Mouse (Mus musculus) C2C12 (cell line): ENCODE measurements around the gene Rfpl4. TPM values are rescaled to one million over a fixed set of nuclear protein-coding genes. Genes with fewer than 3 reads are reported as not detected.

Source experiments
- H3K27me3 ChIP-seq: one replicate; pipeline ENCODE4 v1.6.1; 2011; ENCODE audit not compliant: control insufficient read depth, insufficient read depth, insufficient read length
- H3K36me3 ChIP-seq: one replicate; pipeline ENCODE4 v1.6.1; 2011; ENCODE audit not compliant: control insufficient read depth, insufficient read depth
- H3K4me3 ChIP-seq: one replicate; pipeline ENCODE4 v1.5.1; 2011; ENCODE audit warnings: mild to moderate bottlenecking, control low read depth; ENCODE audit not compliant: poor library complexity, insufficient read depth, severe bottlenecking
- H3K79me2 ChIP-seq: one replicate; pipeline ENCODE4 v1.6.1; 2011; ENCODE audit not compliant: control insufficient read depth, insufficient read depth
- H3K79me3 ChIP-seq: one replicate; pipeline ENCODE4 v1.6.1; 2011; ENCODE audit warnings: low read depth, control low read depth
- H3ac ChIP-seq: one replicate; pipeline ENCODE3; 2011; ENCODE audit warnings: low read depth; ENCODE audit not compliant: control insufficient read depth, insufficient read length
- CEBPB ChIP-seq: IDR thresholded peaks from one replicate; pipeline ENCODE4 v1.6.1; 2011; ENCODE audit warnings: low read depth, mild to moderate bottlenecking, control low read depth, moderate library complexity
- CTCF ChIP-seq: IDR thresholded peaks from one replicate; pipeline ENCODE4 v1.5.1; 2011; ENCODE audit not compliant: control insufficient read depth, insufficient read depth, insufficient read length
- FOSL1 ChIP-seq: IDR thresholded peaks from one replicate; pipeline ENCODE4 v1.8.0; 2011; ENCODE audit warnings: mild to moderate bottlenecking, low read length; ENCODE audit not compliant: poor library complexity, insufficient read depth, severe bottlenecking
- MAX ChIP-seq: IDR thresholded peaks from one replicate; pipeline ENCODE4 v1.6.1; 2011; ENCODE audit warnings: mild to moderate bottlenecking, control low read depth
- MYOD1 ChIP-seq: IDR thresholded peaks from one replicate; pipeline ENCODE4 v1.6.1; 2011; ENCODE audit warnings: low read depth; ENCODE audit not compliant: control insufficient read depth, insufficient read length
- MYOG ChIP-seq: IDR thresholded peaks from one replicate; pipeline ENCODE4 v1.6.1; 2011; ENCODE audit not compliant: control insufficient read depth, insufficient read length; ENCODE audit errors: extremely low read depth
- USF1 ChIP-seq: IDR thresholded peaks from one replicate; pipeline ENCODE4 v1.6.1; 2011; ENCODE audit warnings: low read depth, mild to moderate bottlenecking, control low read depth, moderate library complexity
- polyA plus RNA-seq: library from polyadenylated mRNA; unstranded; fragments of >200 nt; fragmentation: generic; extraction: Trizol; gene quantifications from one replicate; pipeline ENCODE4 v1.2.1, GENCODE M21; 2012; ENCODE audit warnings: missing spikeins

Rfpl4 gene
- polyA plus RNA-seq, 1 experiment, result not detected

DNA sequence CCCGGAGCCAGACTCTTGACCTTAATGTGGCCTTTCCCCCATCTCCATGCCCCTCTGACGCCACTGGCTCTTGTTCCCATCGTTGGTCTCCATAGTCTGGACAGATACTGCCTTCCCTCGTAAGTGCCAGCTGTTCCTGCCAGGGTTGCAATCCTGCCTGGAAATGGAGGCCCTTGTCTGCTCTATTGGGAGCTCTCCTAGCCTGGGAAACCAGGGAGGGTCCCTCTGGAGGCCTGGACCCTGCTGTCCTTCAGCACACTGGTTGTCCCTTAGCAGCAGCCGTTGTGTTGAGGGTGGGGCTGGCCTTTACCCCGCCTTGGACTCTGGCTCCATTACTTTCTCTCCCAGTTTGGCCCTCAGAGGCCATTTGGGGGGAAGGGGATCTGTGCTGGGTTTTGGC, 24.4 kb downstream of the Rfpl4 start:
- H3K79me3 ChIP-seq, result peaks cover 30% of the 10 kb centered on the region
- TF ChIP-seq CTCF (no peak), MYOD1 (no peak), MYOG (no peak), USF1 (no peak), FOSL1 (no peak), CEBPB (no peak), MAX (no peak)
- no peak overlapping the region for H3K4me3 ChIP-seq
- peaks cover 35% of the 10 kb centered on the region for H3K36me3 ChIP-seq
- H3K27me3 ChIP-seq, result no peaks in the 10 kb centered on the region
- H3ac ChIP-seq, result no peak overlapping the region
- H3K79me2 ChIP-seq, result peaks cover 50% of the 10 kb centered on the region

DNA sequence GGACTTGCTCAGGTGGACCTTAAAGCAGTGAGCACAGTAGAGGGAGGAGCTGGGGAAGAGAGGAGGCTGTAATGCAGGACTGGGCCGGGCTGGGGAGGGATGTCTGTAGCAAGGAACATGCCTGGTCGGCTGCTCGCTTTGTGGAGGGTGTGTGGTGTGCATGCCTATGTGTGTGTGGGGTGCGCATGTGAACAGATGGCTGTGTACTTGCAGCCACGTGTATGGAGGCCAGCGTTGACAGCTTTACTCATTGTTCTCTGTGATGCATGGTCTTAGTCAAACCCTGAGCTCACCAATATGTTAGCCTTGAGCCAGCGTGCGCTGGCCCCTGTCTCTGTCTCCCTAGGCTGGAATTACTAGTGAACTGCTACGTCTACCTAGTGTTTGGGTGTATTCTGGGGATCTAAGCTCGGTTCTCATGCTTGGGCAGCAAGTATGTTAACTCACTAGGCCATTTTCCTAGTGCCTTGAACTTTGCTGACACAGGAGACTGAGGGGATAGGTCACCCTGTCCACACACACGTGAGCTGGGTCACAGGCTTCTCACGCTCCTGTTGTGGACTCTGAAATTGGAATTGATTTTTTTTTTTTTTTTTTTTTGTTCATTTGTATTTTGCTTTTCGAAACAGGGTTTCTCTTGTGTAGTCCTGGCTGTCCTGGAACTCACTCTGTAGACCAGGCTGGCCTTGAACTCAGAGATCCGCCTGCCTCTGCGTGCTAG, 25.6 kb downstream of the Rfpl4 start:
- TF ChIP-seq FOSL1 (no peak), CEBPB (no peak), MYOG (no peak), USF1 (no peak), CTCF (no peak), MAX (no peak), MYOD1 (no peak)
- no peaks in the 10 kb centered on the region for H3K27me3 ChIP-seq
- H3K79me3 ChIP-seq, result peaks cover 34% of the 10 kb centered on the region
- no peak overlapping the region for H3ac ChIP-seq
- H3K79me2 ChIP-seq, result peaks cover 63% of the 10 kb centered on the region
- no peak overlapping the region for H3K4me3 ChIP-seq
- peaks cover 35% of the 10 kb centered on the region for H3K36me3 ChIP-seq

DNA sequence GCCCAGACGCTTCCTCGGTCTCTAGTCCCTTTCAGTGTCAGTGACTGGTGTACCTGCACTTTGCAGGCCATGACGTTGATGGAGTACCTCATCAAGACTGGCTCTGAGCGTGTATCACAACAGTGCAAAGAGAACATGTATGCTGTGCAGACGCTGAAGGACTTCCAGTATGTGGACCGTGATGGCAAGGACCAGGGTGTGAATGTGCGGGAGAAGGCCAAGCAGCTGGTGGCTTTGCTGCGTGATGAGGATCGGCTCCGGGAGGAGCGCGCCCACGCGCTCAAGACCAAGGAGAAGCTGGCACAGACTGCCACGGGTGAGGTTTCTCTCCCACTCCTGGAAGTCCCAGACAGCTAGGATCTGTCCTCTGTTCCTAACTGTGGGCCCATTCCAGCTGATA, 26.9 kb downstream of the Rfpl4 start:
- H3K79me3 ChIP-seq, result peaks cover 44% of the 10 kb centered on the region
- peaks cover 41% of the 10 kb centered on the region for H3K36me3 ChIP-seq
- H3ac ChIP-seq, result no peak overlapping the region
- no peaks in the 10 kb centered on the region for H3K27me3 ChIP-seq
- TF ChIP-seq FOSL1, result no peak
- no peak for TF ChIP-seq CTCF
- no peak for TF ChIP-seq USF1
- TF ChIP-seq MYOG, result no peak
- TF ChIP-seq MAX, result no peak
- no peak for TF ChIP-seq CEBPB
- TF ChIP-seq MYOD1, result no peak
- H3K79me2 ChIP-seq, result peaks cover 76% of the 10 kb centered on the region
- no peak overlapping the region for H3K4me3 ChIP-seq

DNA sequence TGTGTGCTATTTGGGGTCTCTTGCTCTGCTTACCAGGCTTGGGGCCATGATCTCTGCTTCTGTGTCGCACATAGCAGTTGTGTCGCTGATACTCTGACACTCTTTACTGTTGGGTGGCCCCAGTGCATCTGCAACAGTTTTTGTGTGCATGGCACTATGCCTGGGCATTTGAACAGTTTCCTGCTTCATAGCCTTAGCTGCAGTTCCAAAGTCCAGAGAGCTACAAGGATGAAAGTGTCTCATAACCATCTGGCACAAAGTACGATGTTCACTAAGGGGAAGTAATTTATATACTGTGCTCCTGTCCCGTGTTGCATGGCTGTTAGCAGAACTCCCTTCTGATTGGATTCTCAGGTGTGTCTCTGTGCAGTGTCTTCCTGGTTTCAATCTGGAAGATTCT, 28.9 kb downstream of the Rfpl4 start:
- H3K79me2 ChIP-seq, result peaks cover 95% of the 10 kb centered on the region
- H3K79me3 ChIP-seq, result peaks cover 63% of the 10 kb centered on the region
- H3K4me3 ChIP-seq, result no peak overlapping the region
- peaks cover 52% of the 10 kb centered on the region for H3K36me3 ChIP-seq
- no peak for TF ChIP-seq MAX
- no peak for TF ChIP-seq CTCF
- no peak for TF ChIP-seq MYOD1
- TF ChIP-seq USF1, result no peak
- no peak for TF ChIP-seq MYOG
- no peak for TF ChIP-seq CEBPB
- no peak for TF ChIP-seq FOSL1
- no peaks in the 10 kb centered on the region for H3K27me3 ChIP-seq
- H3ac ChIP-seq, result no peak overlapping the region

DNA sequence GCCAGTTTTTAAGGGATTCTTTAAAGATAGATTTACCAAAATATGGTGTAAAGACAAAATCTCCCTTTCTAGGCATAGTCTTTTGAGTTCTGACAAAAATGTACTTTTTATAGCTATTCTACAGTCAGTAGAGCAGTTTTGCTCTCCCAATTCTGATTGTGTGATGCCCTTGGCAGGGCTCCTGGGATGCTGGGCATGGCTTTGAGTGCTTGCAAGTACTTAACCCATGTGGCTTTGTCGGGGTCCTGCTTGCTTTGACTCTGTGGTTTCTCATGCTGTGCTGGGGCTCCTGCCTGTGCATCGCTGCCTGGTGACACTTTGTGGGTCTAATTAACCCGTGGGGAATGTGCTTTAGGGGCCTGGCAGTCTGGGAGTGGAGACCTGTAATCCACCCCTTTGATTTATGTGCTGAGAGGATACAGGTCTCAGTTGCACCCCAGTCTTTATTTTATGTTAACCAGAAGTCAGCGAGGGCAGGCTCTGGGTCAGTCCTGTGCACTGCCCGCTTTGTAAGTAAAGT, 29.8 kb downstream of the Rfpl4 start:
- Histone ChIP-seq H3K27me3 (no peaks in the 10 kb centered on the region), H3K36me3 (peaks cover 56% of the 10 kb centered on the region), H3K79me3 (peaks cover 70% of the 10 kb centered on the region), H3K79me2 (peaks cover 100% of the 10 kb centered on the region), H3ac (no peak overlapping the region), H3K4me3 (no peak overlapping the region)
- no peak for TF ChIP-seq MAX
- no peak for TF ChIP-seq USF1
- TF ChIP-seq CTCF, result no peak
- no peak for TF ChIP-seq CEBPB
- no peak for TF ChIP-seq MYOD1
- no peak for TF ChIP-seq MYOG
- no peak for TF ChIP-seq FOSL1
